Mouse (Mus musculus): ENCODE measurements at regions not wholly inside any gene's neighbourhood (a gene's known extent, or its start where the extent isn't known, plus 50 kb on each side); places are given as distances from the start of the nearest gene placed in this dataset.

- no peak for TF ChIP-seq POLR2A (IDR thresholded peaks at IDR 0.05; ENCODE audit: low read depth, low read length)
- no peak for TF ChIP-seq CTCF (IDR thresholded peaks at IDR 0.05; ENCODE audit: extremely low read depth, insufficient read length, insufficient replicate concordance, low read depth, low read length)
Measured at GRCm38 (mm10) chr1:121123436-121123835, 209.0 kb downstream of the Insig2 start.

Data from small intestine, adult 2 months (tissue).